Mouse (Mus musculus) adipocyte (in vitro differentiated cells): ENCODE measurements around the gene Grm8.

Experiments used
- DNase-seq: peaks from one replicate; pipeline ENCODE4 v3.0.0-alpha.2; 2016; ENCODE audit warnings: low spot score

Gene Grm8

GRCm38 (mm10) chr6:27635898-27636297 is 499.1 kb downstream of the Grm8 start:
- no peak for DNase-seq

GRCm38 (mm10) chr6:27617472-27617871 is 517.5 kb downstream of the Grm8 start:
- DNase-seq, result no peak

- DNase-seq, result no peak
Measured at GRCm38 (mm10) chr6:27580485-27580884, 554.5 kb downstream of the Grm8 start.

- no peak for DNase-seq
Measured at GRCm38 (mm10) chr6:27545516-27545915, 589.5 kb downstream of the Grm8 start.

- DNase-seq, result no peak
Measured at GRCm38 (mm10) chr6:27517620-27518019, 617.4 kb downstream of the Grm8 start.

- no peak for DNase-seq
Measured at GRCm38 (mm10) chr6:27460998-27461397, 674.0 kb downstream of the Grm8 start.

- DNase-seq, result no peak
Measured at GRCm38 (mm10) chr6:27408473-27408872, 726.5 kb downstream of the Grm8 start.

- no peak for DNase-seq
Measured at GRCm38 (mm10) chr6:27372416-27372815, 762.6 kb downstream of the Grm8 start.

- DNase-seq, result no peak
Measured at GRCm38 (mm10) chr6:27371095-27371494, 763.9 kb downstream of the Grm8 start.

- DNase-seq, result no peak
Measured at GRCm38 (mm10) chr6:27363775-27364174, 771.2 kb downstream of the Grm8 start.

- DNase-seq, result no peak
Measured at GRCm38 (mm10) chr6:27360440-27360839, 774.5 kb downstream of the Grm8 start.

- no peak for DNase-seq
Measured at GRCm38 (mm10) chr6:27351147-27351546, 783.8 kb downstream of the Grm8 start.

- DNase-seq, result no peak
Measured at GRCm38 (mm10) chr6:27348272-27348671, 786.7 kb downstream of the Grm8 start.

- DNase-seq, result no peak
Measured at GRCm38 (mm10) chr6:27346311-27346710, 788.7 kb downstream of the Grm8 start.

GRCm38 (mm10) chr6:27340131-27340530 is 794.8 kb downstream of the Grm8 start:
- DNase-seq, result no peak

- no peak for DNase-seq
Measured at GRCm38 (mm10) chr6:27318575-27318974, 816.4 kb downstream of the Grm8 start.

GRCm38 (mm10) chr6:27317422-27317821 is 817.6 kb downstream of the Grm8 start:
- no peak for DNase-seq

- no peak for DNase-seq
Measured at GRCm38 (mm10) chr6:27316018-27316417, 819.0 kb downstream of the Grm8 start.

GRCm38 (mm10) chr6:27314273-27315009 is 820.5 kb downstream of the Grm8 start:
- DNase-seq, result no peak

- DNase-seq, result no peak
Measured at GRCm38 (mm10) chr6:27310401-27310800, 824.6 kb downstream of the Grm8 start.

GRCm38 (mm10) chr6:27305351-27305750 is 829.6 kb downstream of the Grm8 start:
- DNase-seq, result no peak

GRCm38 (mm10) chr6:27264972-27265371 is 870.0 kb downstream of the Grm8 start:
- no peak for DNase-seq

- DNase-seq, result no peak
Measured at GRCm38 (mm10) chr6:27262611-27263010, 872.4 kb downstream of the Grm8 start.

- no peak for DNase-seq
Measured at GRCm38 (mm10) chr6:27240416-27240815, 894.6 kb downstream of the Grm8 start.
